Mouse (Mus musculus): ENCODE data around the gene Aplp2. TPM values are rescaled to one million over a fixed set of nuclear protein-coding genes. Genes with fewer than 3 reads are reported as not detected.

The Aplp2 gene
- polyA plus RNA-seq, 1 experiment, result 47.3 TPM

GRCm38 (mm10) chr9:31191543-31191942 is 20.1 kb downstream of the Aplp2 start:
- TF ChIP-seq USF1 (IDR thresholded peaks at IDR 0.05; ENCODE audit: low read depth) (no peak), CEBPB (IDR thresholded peaks at IDR 0.05; ENCODE audit: low read depth) (no peak), MYOG (IDR thresholded peaks at IDR 0.05; ENCODE audit: control insufficient read depth, extremely low read depth, insufficient read length) (no peak), MAX (IDR thresholded peaks at IDR 0.05) (no peak), MYOD1 (IDR thresholded peaks at IDR 0.05; ENCODE audit: control insufficient read depth, insufficient read length, low read depth) (no peak), FOSL1 (IDR thresholded peaks at IDR 0.05; ENCODE audit: insufficient read depth, low read length, poor library complexity, severe bottlenecking) (no peak), CTCF (IDR thresholded peaks at IDR 0.05; ENCODE audit: control insufficient read depth, insufficient read depth, insufficient read length) (no peak)
- H3K79me3 ChIP-seq (ENCODE audit: low read depth), result peaks cover 5% of the 10 kb centered on the region
- no peaks in the 10 kb centered on the region for H3K27me3 ChIP-seq (ENCODE audit: control insufficient read depth, insufficient read depth, insufficient read length)
- H3K36me3 ChIP-seq (ENCODE audit: control insufficient read depth, insufficient read depth), result no peaks in the 10 kb centered on the region
- H3K4me3 ChIP-seq (ENCODE audit: insufficient read depth, poor library complexity, severe bottlenecking), result no peak overlapping the region
- no peaks in the 10 kb centered on the region for H3K79me2 ChIP-seq (ENCODE audit: control insufficient read depth, insufficient read depth)
- H3ac ChIP-seq (ENCODE audit: control insufficient read depth, insufficient read length, low read depth), result no peak overlapping the region

GRCm38 (mm10) chr9:31189194-31189593 is 22.4 kb downstream of the Aplp2 start:
- no peak overlapping the region for H3K4me3 ChIP-seq (ENCODE audit: insufficient read depth, poor library complexity, severe bottlenecking)
- no peaks in the 10 kb centered on the region for H3K27me3 ChIP-seq (ENCODE audit: control insufficient read depth, insufficient read depth, insufficient read length)
- no peaks in the 10 kb centered on the region for H3K36me3 ChIP-seq (ENCODE audit: control insufficient read depth, insufficient read depth)
- H3ac ChIP-seq (ENCODE audit: control insufficient read depth, insufficient read length, low read depth), result no peak overlapping the region
- H3K79me2 ChIP-seq (ENCODE audit: control insufficient read depth, insufficient read depth), result peaks cover 2% of the 10 kb centered on the region
- TF ChIP-seq MYOG (IDR thresholded peaks at IDR 0.05; ENCODE audit: control insufficient read depth, extremely low read depth, insufficient read length), result no peak
- TF ChIP-seq CEBPB (IDR thresholded peaks at IDR 0.05; ENCODE audit: low read depth), result no peak
- TF ChIP-seq MAX (IDR thresholded peaks at IDR 0.05), result no peak
- no peak for TF ChIP-seq FOSL1 (IDR thresholded peaks at IDR 0.05; ENCODE audit: insufficient read depth, low read length, poor library complexity, severe bottlenecking)
- no peak for TF ChIP-seq CTCF (IDR thresholded peaks at IDR 0.05; ENCODE audit: control insufficient read depth, insufficient read depth, insufficient read length)
- TF ChIP-seq USF1 (IDR thresholded peaks at IDR 0.05; ENCODE audit: low read depth), result no peak
- TF ChIP-seq MYOD1 (IDR thresholded peaks at IDR 0.05; ENCODE audit: control insufficient read depth, insufficient read length, low read depth), result no peak
- peaks cover 4% of the 10 kb centered on the region for H3K79me3 ChIP-seq (ENCODE audit: low read depth)

- no peak overlapping the region for H3ac ChIP-seq (ENCODE audit: control insufficient read depth, insufficient read length, low read depth)
- no peaks in the 10 kb centered on the region for H3K27me3 ChIP-seq (ENCODE audit: control insufficient read depth, insufficient read depth, insufficient read length)
- TF ChIP-seq MAX (IDR thresholded peaks at IDR 0.05), result no peak
- TF ChIP-seq MYOD1 (IDR thresholded peaks at IDR 0.05; ENCODE audit: control insufficient read depth, insufficient read length, low read depth), result no peak
- TF ChIP-seq CEBPB (IDR thresholded peaks at IDR 0.05; ENCODE audit: low read depth), result no peak
- TF ChIP-seq USF1 (IDR thresholded peaks at IDR 0.05; ENCODE audit: low read depth), result no peak
- no peak for TF ChIP-seq MYOG (IDR thresholded peaks at IDR 0.05; ENCODE audit: control insufficient read depth, extremely low read depth, insufficient read length)
- TF ChIP-seq CTCF (IDR thresholded peaks at IDR 0.05; ENCODE audit: control insufficient read depth, insufficient read depth, insufficient read length), result no peak
- TF ChIP-seq FOSL1 (IDR thresholded peaks at IDR 0.05; ENCODE audit: insufficient read depth, low read length, poor library complexity, severe bottlenecking), result no peak
- no peak overlapping the region for H3K4me3 ChIP-seq (ENCODE audit: insufficient read depth, poor library complexity, severe bottlenecking)
- peaks cover 14% of the 10 kb centered on the region for H3K79me2 ChIP-seq (ENCODE audit: control insufficient read depth, insufficient read depth)
- no peaks in the 10 kb centered on the region for H3K36me3 ChIP-seq (ENCODE audit: control insufficient read depth, insufficient read depth)
- peaks cover 6% of the 10 kb centered on the region for H3K79me3 ChIP-seq (ENCODE audit: low read depth)
Measured at GRCm38 (mm10) chr9:31184439-31184838, 27.2 kb downstream of the Aplp2 start.

- TF ChIP-seq MAX (IDR thresholded peaks at IDR 0.05), result no peak
- no peak for TF ChIP-seq FOSL1 (IDR thresholded peaks at IDR 0.05; ENCODE audit: insufficient read depth, low read length, poor library complexity, severe bottlenecking)
- TF ChIP-seq MYOG (IDR thresholded peaks at IDR 0.05; ENCODE audit: control insufficient read depth, extremely low read depth, insufficient read length), result no peak
- TF ChIP-seq CTCF (IDR thresholded peaks at IDR 0.05; ENCODE audit: control insufficient read depth, insufficient read depth, insufficient read length), result no peak
- TF ChIP-seq USF1 (IDR thresholded peaks at IDR 0.05; ENCODE audit: low read depth), result no peak
- TF ChIP-seq CEBPB (IDR thresholded peaks at IDR 0.05; ENCODE audit: low read depth), result no peak
- no peak for TF ChIP-seq MYOD1 (IDR thresholded peaks at IDR 0.05; ENCODE audit: control insufficient read depth, insufficient read length, low read depth)
Measured at GRCm38 (mm10) chr9:31183061-31183460, 28.6 kb downstream of the Aplp2 start.

GRCm38 (mm10) chr9:31181291-31182085 is 30.1 kb downstream of the Aplp2 start:
- H3K27me3 ChIP-seq (ENCODE audit: control insufficient read depth, insufficient read depth, insufficient read length), result no peaks in the 10 kb centered on the region
- H3K4me3 ChIP-seq (ENCODE audit: insufficient read depth, poor library complexity, severe bottlenecking), result no peak overlapping the region
- TF ChIP-seq MAX (IDR thresholded peaks at IDR 0.05), result peak; percentile 5
- TF ChIP-seq CTCF (IDR thresholded peaks at IDR 0.05; ENCODE audit: control insufficient read depth, insufficient read depth, insufficient read length), result no peak
- TF ChIP-seq USF1 (IDR thresholded peaks at IDR 0.05; ENCODE audit: low read depth), result no peak
- TF ChIP-seq MYOG (IDR thresholded peaks at IDR 0.05; ENCODE audit: control insufficient read depth, extremely low read depth, insufficient read length), result no peak
- TF ChIP-seq MYOD1 (IDR thresholded peaks at IDR 0.05; ENCODE audit: control insufficient read depth, insufficient read length, low read depth), result no peak
- no peak overlapping the region for H3ac ChIP-seq (ENCODE audit: control insufficient read depth, insufficient read length, low read depth)
- peaks cover 6% of the 10 kb centered on the region for H3K79me3 ChIP-seq (ENCODE audit: low read depth)
- H3K79me2 ChIP-seq (ENCODE audit: control insufficient read depth, insufficient read depth), result peaks cover 14% of the 10 kb centered on the region
- no peaks in the 10 kb centered on the region for H3K36me3 ChIP-seq (ENCODE audit: control insufficient read depth, insufficient read depth)

More at GRCm38 (mm10) chr9:31183061-31183460, 28.6 kb downstream of the Aplp2 start:
- Histone ChIP-seq H3K4me3 (ENCODE audit: insufficient read depth, poor library complexity, severe bottlenecking) (no peak overlapping the region), H3K79me2 (ENCODE audit: control insufficient read depth, insufficient read depth) (peaks cover 14% of the 10 kb centered on the region), H3K27me3 (ENCODE audit: control insufficient read depth, insufficient read depth, insufficient read length) (no peaks in the 10 kb centered on the region), H3ac (ENCODE audit: control insufficient read depth, insufficient read length, low read depth) (no peak overlapping the region), H3K36me3 (ENCODE audit: control insufficient read depth, insufficient read depth) (no peaks in the 10 kb centered on the region), H3K79me3 (ENCODE audit: low read depth) (peaks cover 6% of the 10 kb centered on the region)

Measured in C2C12 (cell line).